Mouse (Mus musculus): ENCODE measurements around the gene Ankrd23. TPM values are rescaled to one million over a fixed set of nuclear protein-coding genes. Genes with fewer than 3 reads are reported as not detected.

The Ankrd23 gene
- polyA plus RNA-seq, 1 experiment from 2014 or later: 13.2 TPM

GRCm38 (mm10) chr1:36496719-36497118, 40.0 kb downstream of the Ankrd23 start:
- H3K9me3 ChIP-seq (ENCODE audit: control insufficient read depth, low read length): no peaks in the 10 kb centered on the region
- H3K27me3 ChIP-seq (replicated peaks; ENCODE audit: control insufficient read depth, insufficient read depth, low read length): no peaks in the 10 kb centered on the region
- no peak overlapping the region for H3K4me3 ChIP-seq (replicated peaks; ENCODE audit: low read length)
- no peaks in the 10 kb centered on the region for H3K4me1 ChIP-seq (replicated peaks; ENCODE audit: control insufficient read depth, insufficient read depth, low read length)
- H3K27ac ChIP-seq (ENCODE audit: low read length): no peak overlapping the region
- no peak overlapping the region for H3K9ac ChIP-seq (replicated peaks; ENCODE audit: low read depth, low read length)
- no peaks in the 10 kb centered on the region for H3K36me3 ChIP-seq (ENCODE audit: control insufficient read depth, insufficient read depth)
- 70% methylated on average over 2 of the region's 2 CpGs for WGBS
- ATAC-seq: no peak
- no peak overlapping the region for H3K4me2 ChIP-seq (ENCODE audit: low read length)

- H3K4me3 ChIP-seq (replicated peaks; ENCODE audit: low read length): no peak overlapping the region
- no peak overlapping the region for H3K4me2 ChIP-seq (ENCODE audit: low read length)
- ATAC-seq: no peak
- no peaks in the 10 kb centered on the region for H3K36me3 ChIP-seq (ENCODE audit: control insufficient read depth, insufficient read depth)
- no peaks in the 10 kb centered on the region for H3K4me1 ChIP-seq (replicated peaks; ENCODE audit: control insufficient read depth, insufficient read depth, low read length)
- no peak overlapping the region for H3K27ac ChIP-seq (ENCODE audit: low read length)
- H3K9me3 ChIP-seq (ENCODE audit: control insufficient read depth, low read length): no peaks in the 10 kb centered on the region
- H3K27me3 ChIP-seq (replicated peaks; ENCODE audit: control insufficient read depth, insufficient read depth, low read length): no peaks in the 10 kb centered on the region
- WGBS: 89% methylated on average over 6 of the region's 6 CpGs
- H3K9ac ChIP-seq (replicated peaks; ENCODE audit: low read depth, low read length): no peak overlapping the region
These were observed 43.4 kb downstream of the Ankrd23 start for GRCm38 (mm10) chr1:36493299-36493698.

- ATAC-seq: peak; percentile 58; the same call in 1 of the 2 replicates
- H3K27me3 ChIP-seq (replicated peaks; ENCODE audit: control insufficient read depth, insufficient read depth, low read length): no peaks in the 10 kb centered on the region
- no peak overlapping the region for H3K4me2 ChIP-seq (ENCODE audit: low read length)
- no peaks in the 10 kb centered on the region for H3K9me3 ChIP-seq (ENCODE audit: control insufficient read depth, low read length)
- WGBS: 50% methylated on average over 9 of the region's 9 CpGs
- no peak overlapping the region for H3K27ac ChIP-seq (ENCODE audit: low read length)
- H3K9ac ChIP-seq (replicated peaks; ENCODE audit: low read depth, low read length): no peak overlapping the region
- no peaks in the 10 kb centered on the region for H3K36me3 ChIP-seq (ENCODE audit: control insufficient read depth, insufficient read depth)
- H3K4me1 ChIP-seq (replicated peaks; ENCODE audit: control insufficient read depth, insufficient read depth, low read length): no peaks in the 10 kb centered on the region
- no peak overlapping the region for H3K4me3 ChIP-seq (replicated peaks; ENCODE audit: low read length)
These were observed 44.1 kb downstream of the Ankrd23 start for GRCm38 (mm10) chr1:36492416-36493139.

GRCm38 (mm10) chr1:36489661-36490060, 47.0 kb downstream of the Ankrd23 start:
- Histone ChIP-seq H3K9ac (replicated peaks; ENCODE audit: low read depth, low read length) (no peak overlapping the region), H3K9me3 (ENCODE audit: control insufficient read depth, low read length) (no peaks in the 10 kb centered on the region), H3K27ac (ENCODE audit: low read length) (no peak overlapping the region), H3K27me3 (replicated peaks; ENCODE audit: control insufficient read depth, insufficient read depth, low read length) (no peaks in the 10 kb centered on the region), H3K4me2 (ENCODE audit: low read length) (no peak overlapping the region), H3K4me1 (replicated peaks; ENCODE audit: control insufficient read depth, insufficient read depth, low read length) (no peaks in the 10 kb centered on the region), H3K36me3 (ENCODE audit: control insufficient read depth, insufficient read depth) (no peaks in the 10 kb centered on the region), H3K4me3 (replicated peaks; ENCODE audit: low read length) (no peak overlapping the region)
- 56% methylated on average over 6 of the region's 6 CpGs for WGBS
- ATAC-seq: no peak

GRCm38 (mm10) chr1:36487111-36487510, 49.6 kb downstream of the Ankrd23 start:
- WGBS: 86% methylated on average over 9 of the region's 9 CpGs
- no peaks in the 10 kb centered on the region for H3K27me3 ChIP-seq (replicated peaks; ENCODE audit: control insufficient read depth, insufficient read depth, low read length)
- no peak for ATAC-seq
- no peak overlapping the region for H3K9ac ChIP-seq (replicated peaks; ENCODE audit: low read depth, low read length)
- no peak overlapping the region for H3K4me3 ChIP-seq (replicated peaks; ENCODE audit: low read length)
- no peaks in the 10 kb centered on the region for H3K36me3 ChIP-seq (ENCODE audit: control insufficient read depth, insufficient read depth)
- no peaks in the 10 kb centered on the region for H3K4me1 ChIP-seq (replicated peaks; ENCODE audit: control insufficient read depth, insufficient read depth, low read length)
- H3K27ac ChIP-seq (ENCODE audit: low read length): no peak overlapping the region
- H3K9me3 ChIP-seq (ENCODE audit: control insufficient read depth, low read length): no peaks in the 10 kb centered on the region
- H3K4me2 ChIP-seq (ENCODE audit: low read length): no peak overlapping the region

- H3K36me3 ChIP-seq (ENCODE audit: control insufficient read depth, insufficient read depth): no peaks in the 10 kb centered on the region
- no peak overlapping the region for H3K27ac ChIP-seq (ENCODE audit: low read length)
- H3K4me1 ChIP-seq (replicated peaks; ENCODE audit: control insufficient read depth, insufficient read depth, low read length): no peaks in the 10 kb centered on the region
- H3K27me3 ChIP-seq (replicated peaks; ENCODE audit: control insufficient read depth, insufficient read depth, low read length): no peaks in the 10 kb centered on the region
- no peak overlapping the region for H3K9ac ChIP-seq (replicated peaks; ENCODE audit: low read depth, low read length)
- H3K4me3 ChIP-seq (replicated peaks; ENCODE audit: low read length): no peak overlapping the region
- 84% methylated on average over 7 of the region's 7 CpGs for WGBS
- H3K9me3 ChIP-seq (ENCODE audit: control insufficient read depth, low read length): no peaks in the 10 kb centered on the region
- H3K4me2 ChIP-seq (ENCODE audit: low read length): no peak overlapping the region
- ATAC-seq: no peak
These were observed 51.6 kb downstream of the Ankrd23 start for GRCm38 (mm10) chr1:36485080-36485479.

- Histone ChIP-seq H3K9ac (replicated peaks; ENCODE audit: low read depth, low read length) (no peak overlapping the region), H3K27ac (ENCODE audit: low read length) (no peak overlapping the region), H3K4me2 (ENCODE audit: low read length) (no peak overlapping the region), H3K36me3 (ENCODE audit: control insufficient read depth, insufficient read depth) (no peaks in the 10 kb centered on the region), H3K4me1 (replicated peaks; ENCODE audit: control insufficient read depth, insufficient read depth, low read length) (no peaks in the 10 kb centered on the region), H3K9me3 (ENCODE audit: control insufficient read depth, low read length) (no peaks in the 10 kb centered on the region), H3K27me3 (replicated peaks; ENCODE audit: control insufficient read depth, insufficient read depth, low read length) (no peaks in the 10 kb centered on the region), H3K4me3 (replicated peaks; ENCODE audit: low read length) (no peak overlapping the region)
- 60% methylated on average over 4 of the region's 4 CpGs for WGBS
- ATAC-seq: no peak
These were observed 52.9 kb downstream of the Ankrd23 start for GRCm38 (mm10) chr1:36483825-36484224.

Small RNAs within 50 kb of the gene (microRNA-seq; reads per million reads assigned to microRNA genes)
- gene Gm47280: not detected

Other genes starting within 250 kb of the Ankrd23 start
- gene Arid5a, start 229.2 kb downstream of the Ankrd23 start, polyA plus RNA-seq (2015; fragmentation: Nextera tagmentation; extraction: Ambion mirVana): 3.8 and 4.7 TPM in 2 replicates
- 36.1 and 43.0 TPM in 2 replicates for gene Kansl3, start 167.7 kb downstream of the Ankrd23 start, polyA plus RNA-seq (2015; fragmentation: Nextera tagmentation; extraction: Ambion mirVana)
- 2.0 and 3.2 TPM in 2 replicates for gene Fer1l5, start 164.6 kb downstream of the Ankrd23 start, polyA plus RNA-seq (2015; fragmentation: Nextera tagmentation; extraction: Ambion mirVana)
- gene Lman2l, start 91.6 kb downstream of the Ankrd23 start, polyA plus RNA-seq (2015; fragmentation: Nextera tagmentation; extraction: Ambion mirVana): 62.8 and 67.6 TPM in 2 replicates
- 9.7 and 11.0 TPM in 2 replicates for gene Cnnm4, start 65.3 kb downstream of the Ankrd23 start, polyA plus RNA-seq (2015; fragmentation: Nextera tagmentation; extraction: Ambion mirVana)
- 4.8 and 5.8 TPM in 2 replicates for gene Cnnm3, start 25.0 kb downstream of the Ankrd23 start, polyA plus RNA-seq (2015; fragmentation: Nextera tagmentation; extraction: Ambion mirVana)
- gene Gm42417, start 2.5 kb upstream of the Ankrd23 start, polyA plus RNA-seq (2015; fragmentation: Nextera tagmentation; extraction: Ambion mirVana): 0.22 and 0.42 TPM in 2 replicates
- 15.4 and 24.4 TPM in 2 replicates for gene Ankrd39, start 10.6 kb upstream of the Ankrd23 start, polyA plus RNA-seq (2015; fragmentation: Nextera tagmentation; extraction: Ambion mirVana)
- gene Sema4c, start 21.5 kb upstream of the Ankrd23 start, polyA plus RNA-seq (2015; fragmentation: Nextera tagmentation; extraction: Ambion mirVana): 35.4 and 37.3 TPM in 2 replicates
- 0.34 TPM in 1 of 2 replicates, not detected in the other for gene Fam178b, start 146.3 kb upstream of the Ankrd23 start, polyA plus RNA-seq (2015; fragmentation: Nextera tagmentation; extraction: Ambion mirVana)
- 480 and 516 TPM in 2 replicates for gene Cox5b, start 154.6 kb upstream of the Ankrd23 start, polyA plus RNA-seq (2015; fragmentation: Nextera tagmentation; extraction: Ambion mirVana)
- gene 4933424G06Rik, start 173.3 kb upstream of the Ankrd23 start, polyA plus RNA-seq (2015; fragmentation: Nextera tagmentation; extraction: Ambion mirVana): 0.77 TPM in 1 of 2 replicates, not detected in the other
- gene Actr1b, start 177.5 kb upstream of the Ankrd23 start, polyA plus RNA-seq (2015; fragmentation: Nextera tagmentation; extraction: Ambion mirVana): 101 and 109 TPM in 2 replicates
- gene Zap70, start 224.9 kb upstream of the Ankrd23 start, polyA plus RNA-seq (2015; fragmentation: Nextera tagmentation; extraction: Ambion mirVana): 1.2 and 1.4 TPM in 2 replicates